Mouse (Mus musculus) urinary bladder, postnatal 36 days (tissue): ENCODE results near the gene Hist2h3c2.

Source experiments
- DNase-seq, 2 experiments: peaks; one replicate each; pipeline ENCODE4 v3.0.0; 2022; ENCODE audit warnings: low spot score in 2 of 2, mixed read lengths in 1 of 2

Gene Hist2h3c2

GRCm38 (mm10) chr3:96197129-96197749, 41.7 kb downstream of the Hist2h3c2 start:
- peak; percentile 81 to 90 for DNase-seq

DNA sequence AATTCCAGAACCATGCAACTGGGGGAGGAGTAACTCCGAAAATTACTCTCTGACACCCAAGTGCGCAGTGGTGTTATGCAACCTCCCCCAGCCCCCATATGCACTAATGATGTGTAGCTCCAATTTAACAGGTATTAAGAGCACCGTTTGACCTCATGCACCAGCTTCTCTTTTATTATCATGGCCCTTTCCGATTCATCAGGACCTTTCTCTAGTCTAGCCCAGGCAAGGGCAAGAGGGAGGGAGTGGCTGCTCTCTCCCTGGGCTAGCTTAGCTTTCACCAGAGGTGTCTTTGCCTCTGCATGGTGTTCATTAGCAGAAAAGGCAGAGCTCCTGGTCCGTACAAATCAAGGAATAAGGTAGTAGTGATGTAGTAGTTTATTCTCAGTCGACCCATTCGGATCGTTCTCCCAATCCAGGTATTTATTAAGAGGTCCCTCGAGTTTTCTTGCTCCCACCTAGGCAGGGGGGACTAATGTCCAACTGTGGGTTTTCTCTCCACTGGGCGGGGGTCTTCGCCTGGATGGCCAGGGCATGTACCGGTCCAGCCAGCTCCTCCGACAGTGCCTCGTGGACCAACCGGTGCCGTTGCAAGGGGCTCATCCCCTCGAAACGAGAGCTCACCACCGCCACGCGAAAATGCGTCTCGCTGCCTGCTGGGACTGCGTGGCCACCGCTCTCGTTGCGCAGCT, 42.3 kb downstream of the Hist2h3c2 start:
- DNase-seq, result no peak

- DNase-seq, result no peak
Observed at GRCm38 (mm10) chr3:96195616-96196313, 43.2 kb downstream of the Hist2h3c2 start.

GRCm38 (mm10) chr3:96194966-96195365, 44.0 kb downstream of the Hist2h3c2 start:
- DNase-seq, result no peak

DNA sequence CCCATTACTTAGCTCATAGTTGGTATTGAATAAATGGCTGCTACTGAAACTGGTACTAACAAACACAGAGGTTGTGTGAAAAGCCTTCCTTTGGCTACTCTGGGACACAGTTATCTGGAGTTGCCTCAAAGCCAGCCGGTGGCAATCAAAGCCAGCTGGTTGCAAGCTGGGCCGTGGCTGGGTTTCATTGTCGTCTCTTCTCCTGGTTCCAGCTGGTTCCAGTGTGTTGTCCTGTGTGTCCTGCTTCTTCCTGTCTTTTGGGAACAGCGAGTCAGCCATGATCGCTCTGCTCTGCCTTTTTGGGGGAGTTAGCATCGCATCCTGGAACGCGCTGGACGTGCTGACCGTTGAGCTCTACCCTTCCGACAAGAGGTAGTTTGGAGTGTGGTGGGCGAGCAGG, 46.0 kb downstream of the Hist2h3c2 start:
- DNase-seq, result no peak
